Mouse (Mus musculus) CD8-positive naive resting alpha-beta T cell, adult 2 months (primary cell): Measurements from ENCODE around the gene Sptb.

Experiments used
- DNase-seq, 2 experiments: peaks; one replicate each; pipeline ENCODE4 v3.0.0; 2022; ENCODE audit warnings: low read depth in 2 of 2, low spot score in 2 of 2

The Sptb gene

DNA sequence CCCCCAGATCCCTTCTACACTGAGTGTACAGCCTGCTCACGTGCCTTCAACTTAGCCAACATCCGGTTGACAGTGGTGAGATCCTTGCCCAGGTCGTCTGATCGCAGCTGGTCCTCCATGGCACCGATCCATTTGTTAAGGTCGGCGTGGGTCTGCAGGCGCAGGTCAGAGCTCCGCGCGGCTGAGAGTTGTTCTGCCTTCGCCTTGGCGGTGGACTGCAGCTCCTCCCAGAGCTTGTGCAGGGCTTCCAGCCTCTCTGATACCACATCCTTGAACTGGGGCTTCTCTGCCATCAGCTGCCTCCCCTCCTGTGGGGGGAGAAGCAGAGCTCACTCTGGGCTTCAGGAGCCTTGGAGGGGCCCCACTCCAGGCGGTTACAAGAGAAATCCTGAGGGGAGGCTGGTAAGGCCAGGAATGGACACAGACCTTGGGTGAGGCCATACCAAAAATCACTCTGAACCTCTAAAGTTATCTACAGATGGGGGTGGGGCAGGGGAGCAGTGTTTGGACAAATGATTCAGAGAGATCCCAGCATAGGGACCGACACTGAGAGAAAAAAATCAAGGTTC lies 101.3 kb downstream of the Sptb start:
- no peak for DNase-seq

DNA sequence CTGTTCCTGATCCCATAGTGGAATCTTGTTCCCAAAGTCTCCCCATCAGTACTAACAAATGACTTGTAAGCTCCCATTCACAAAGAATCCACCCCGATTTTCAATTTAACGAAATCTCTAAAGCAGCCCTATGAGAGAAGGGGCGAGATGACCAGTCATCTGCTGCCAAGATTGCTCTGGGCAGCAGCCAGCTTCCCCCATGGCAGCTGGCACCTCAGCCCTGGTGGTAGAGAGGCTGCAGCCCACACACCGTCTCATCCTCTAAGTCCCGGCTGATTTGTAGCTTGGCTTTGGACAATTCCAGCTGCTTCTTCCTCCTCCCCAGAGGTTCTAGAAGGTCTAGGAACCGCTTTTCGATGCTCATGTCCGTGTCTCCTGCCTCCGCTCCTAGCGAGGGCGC lies 102.1 kb downstream of the Sptb start:
- no peak for DNase-seq

DNA sequence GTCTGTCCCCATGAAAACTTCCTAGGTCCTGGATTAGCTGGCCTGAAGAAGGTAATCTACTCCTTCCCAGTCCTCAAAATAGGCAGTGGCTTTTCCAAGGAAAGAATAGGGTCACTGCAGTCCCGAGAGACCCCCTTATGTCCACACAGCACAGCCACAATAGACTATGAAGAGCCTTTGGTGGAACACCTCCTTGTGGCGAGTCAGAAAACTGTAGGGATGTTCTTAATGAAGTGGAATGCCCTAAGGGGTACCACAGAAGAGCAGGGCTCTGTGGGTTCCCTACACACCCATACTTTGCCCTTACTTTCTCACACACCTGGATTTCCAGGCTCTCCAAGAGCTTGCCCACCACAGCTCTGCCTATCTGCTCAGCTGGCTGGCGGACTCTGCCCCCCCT lies 104.5 kb downstream of the Sptb start:
- DNase-seq = no peak

DNA sequence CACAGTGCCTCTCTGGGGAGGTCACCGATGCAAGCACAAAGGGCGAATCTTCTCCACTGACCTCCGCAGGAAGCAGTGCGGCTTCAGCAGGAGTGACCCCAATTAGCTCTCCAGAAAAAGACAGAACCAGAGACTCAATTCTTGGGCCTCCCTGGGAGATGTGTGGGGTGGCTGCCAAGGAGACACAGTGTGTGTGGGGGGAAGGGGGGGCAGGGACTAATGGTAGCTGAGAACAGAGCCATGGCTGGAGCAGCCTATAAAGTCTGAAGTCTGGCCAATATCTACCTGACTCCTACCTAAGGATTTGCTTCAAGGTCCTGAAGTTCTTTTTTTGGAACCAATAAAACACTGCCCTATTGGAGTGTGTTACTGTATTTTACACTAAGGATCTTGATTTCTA lies 105.8 kb downstream of the Sptb start:
- no peak for DNase-seq

DNA sequence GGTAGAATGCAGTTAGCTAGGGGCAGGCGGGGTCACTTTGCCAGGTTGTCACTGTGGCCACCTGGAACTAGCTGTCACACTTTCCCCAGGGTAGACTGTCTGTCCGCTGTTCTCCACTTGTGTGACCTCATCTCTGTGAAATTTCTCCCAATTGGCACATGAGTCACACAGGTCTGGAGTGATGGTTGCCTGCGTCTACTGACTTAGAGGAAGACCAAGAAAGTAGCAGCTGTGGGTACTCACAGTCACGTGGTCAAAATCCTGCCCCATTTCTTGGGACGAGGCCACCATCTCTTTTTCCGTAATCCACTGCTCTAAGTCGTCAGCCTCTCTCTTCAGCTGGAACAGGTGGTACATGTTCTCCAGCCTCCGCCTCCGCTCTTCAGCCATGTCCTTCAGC lies 106.6 kb downstream of the Sptb start:
- no peak for DNase-seq

DNA sequence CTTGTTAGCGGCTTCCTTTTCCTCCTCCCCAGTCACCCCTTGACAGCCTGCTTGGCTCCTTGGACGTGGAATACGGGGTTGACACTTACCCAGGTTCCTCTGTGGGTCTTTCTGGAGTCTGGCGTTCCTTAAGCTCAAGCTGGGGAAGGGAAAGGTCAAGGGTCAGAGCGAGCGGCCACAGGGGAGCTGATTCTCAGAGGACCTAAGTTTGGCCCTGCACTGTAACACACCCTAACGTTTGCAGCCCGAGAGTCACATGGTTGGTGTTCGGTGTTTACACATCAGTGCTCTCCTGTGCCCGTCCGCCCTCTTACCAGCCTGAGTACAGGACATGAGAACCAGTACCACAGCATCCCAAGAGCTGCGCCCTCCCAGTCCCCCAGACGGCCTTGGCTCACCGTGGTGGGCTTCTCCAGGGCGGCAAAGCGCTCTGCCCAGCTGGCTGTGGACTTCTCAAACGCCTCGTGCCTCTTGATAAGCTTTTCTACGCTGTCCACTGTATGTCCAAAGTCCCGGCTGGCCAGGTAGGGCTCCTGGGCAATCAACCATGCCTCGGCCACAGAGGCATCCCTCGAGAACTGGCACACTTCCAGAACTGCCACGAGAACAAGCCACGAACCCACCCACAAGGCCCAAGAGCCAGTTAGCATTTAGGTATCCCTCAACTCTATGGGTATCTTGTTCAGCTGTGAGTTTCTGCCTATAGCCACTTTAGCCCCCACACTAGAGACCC lies 112.0 kb downstream of the Sptb start:
- DNase-seq = no peak

DNA sequence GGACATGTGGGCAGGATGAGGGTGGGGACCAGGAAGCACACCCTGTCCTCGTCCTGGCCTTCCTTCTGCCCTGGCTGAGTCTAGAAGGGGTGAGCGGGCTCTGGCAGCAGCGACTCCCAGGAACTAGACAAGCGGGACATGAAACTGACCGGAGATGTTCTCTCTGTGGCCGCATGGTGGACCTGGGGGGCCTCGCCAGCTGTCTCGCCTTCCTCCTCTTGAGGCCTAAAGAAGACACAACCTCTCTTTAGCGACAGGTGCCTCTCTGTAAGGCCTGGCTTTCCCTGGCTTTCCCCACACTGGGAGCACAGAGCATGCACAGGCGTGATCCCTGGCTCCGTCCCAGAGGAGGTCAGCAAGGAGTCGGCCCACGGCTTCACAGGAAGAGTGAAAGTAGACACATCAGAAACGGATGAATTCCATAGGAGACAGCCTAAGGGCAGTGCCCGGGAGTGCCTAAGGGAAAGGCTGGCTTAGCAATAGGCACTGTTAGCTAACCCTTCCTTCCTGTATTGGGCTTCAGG lies 112.7 kb downstream of the Sptb start:
- DNase-seq = no peak

DNA sequence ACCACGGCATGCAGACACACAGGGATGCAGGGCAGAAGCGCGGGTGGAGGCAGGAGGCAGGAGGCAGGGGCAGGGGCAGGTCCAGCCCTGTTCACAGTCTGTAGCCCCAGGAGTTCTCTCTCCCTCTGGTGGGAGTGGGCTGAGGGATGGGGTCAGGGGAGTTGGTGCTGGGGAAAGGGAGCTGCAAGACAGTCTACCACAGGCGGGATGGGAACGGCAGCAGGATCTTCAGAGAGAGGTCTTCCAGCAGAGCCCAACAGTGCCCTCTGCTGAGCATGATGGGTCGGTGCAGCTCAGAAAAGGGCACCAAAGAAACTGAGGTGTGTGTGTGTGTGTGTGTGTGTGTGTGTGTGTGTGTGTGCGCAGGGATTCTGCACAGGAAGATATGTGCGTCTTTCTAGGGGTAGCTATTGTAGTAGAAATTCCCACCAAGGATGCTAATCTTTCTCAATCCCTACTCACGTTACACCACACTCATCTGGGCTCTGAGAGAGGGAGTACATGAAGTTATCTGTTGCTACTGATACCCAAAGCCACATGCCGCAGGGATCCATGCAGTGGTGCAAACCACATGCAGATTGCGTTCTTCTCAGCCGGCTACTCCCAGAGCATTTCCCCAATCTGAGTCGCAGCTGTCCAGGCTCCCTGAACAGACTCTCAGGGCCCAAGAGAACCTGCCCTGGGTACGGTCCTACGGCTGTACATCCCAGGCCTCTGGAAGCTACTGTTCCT lies 113.9 kb downstream of the Sptb start:
- peak; percentile 41 to 53 for DNase-seq

DNA sequence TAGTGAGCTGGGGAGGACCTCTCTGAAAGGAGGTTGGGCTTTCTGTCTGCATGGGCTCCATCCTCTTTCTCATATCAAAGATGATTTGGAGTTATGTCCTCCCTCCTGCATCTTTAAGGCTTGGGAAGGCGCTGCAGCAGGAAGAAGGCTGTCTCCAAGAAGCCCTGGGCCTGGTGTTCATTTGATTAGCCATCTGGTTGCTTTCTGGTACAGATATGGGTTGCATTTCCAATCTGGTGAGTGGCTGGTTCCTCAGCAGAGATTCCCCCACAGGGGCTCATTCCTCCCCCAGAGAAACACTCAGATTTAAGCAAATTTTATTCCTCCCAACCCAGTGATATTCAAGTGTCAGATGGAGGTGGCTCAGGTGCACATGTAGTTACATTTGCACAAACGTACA lies 114.5 kb downstream of the Sptb start:
- DNase-seq = no peak

DNA sequence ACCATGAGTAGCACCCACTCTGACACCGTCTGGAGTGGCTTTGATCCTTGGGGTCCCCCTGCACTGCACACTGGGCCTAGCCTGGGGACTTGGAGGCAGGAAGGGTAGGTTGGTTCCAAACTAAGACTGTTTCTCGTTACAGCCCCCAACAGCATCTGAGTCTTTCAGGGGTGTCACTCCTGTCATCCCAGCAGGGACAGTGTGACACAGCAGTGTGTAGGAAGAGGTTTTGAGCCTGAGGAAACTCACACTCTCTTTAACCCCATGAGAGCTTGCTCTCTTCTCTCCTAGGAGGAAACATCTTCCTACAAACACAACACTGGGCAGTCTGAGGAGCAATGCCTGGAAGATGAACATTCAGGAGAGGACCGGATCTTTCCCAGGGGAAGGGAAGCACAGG lies 115.8 kb downstream of the Sptb start:
- no peak for DNase-seq

DNA sequence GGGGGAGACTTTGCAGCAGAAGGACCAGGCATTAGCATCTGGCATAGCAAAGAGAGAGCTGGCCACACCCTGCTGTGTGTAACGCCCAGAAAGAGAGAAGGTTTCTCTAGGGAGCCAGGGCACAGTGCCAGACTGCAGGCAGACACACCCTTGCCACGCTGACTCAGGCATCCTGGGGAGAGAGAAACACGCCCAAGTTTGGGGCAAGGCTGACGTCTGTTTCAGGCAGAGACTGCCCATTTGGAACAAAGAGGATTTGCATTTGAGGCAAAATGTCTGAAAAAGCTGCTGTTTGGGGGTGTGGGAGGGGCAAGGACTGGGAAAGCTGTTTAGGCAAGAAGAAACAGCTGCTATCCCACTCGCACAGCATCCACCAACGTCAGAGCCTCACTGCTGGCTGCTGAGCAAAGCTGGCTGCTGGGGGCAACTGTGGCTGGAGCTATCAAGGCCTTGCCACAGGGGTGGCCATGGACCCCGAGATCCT lies 116.5 kb downstream of the Sptb start:
- no peak for DNase-seq

DNA sequence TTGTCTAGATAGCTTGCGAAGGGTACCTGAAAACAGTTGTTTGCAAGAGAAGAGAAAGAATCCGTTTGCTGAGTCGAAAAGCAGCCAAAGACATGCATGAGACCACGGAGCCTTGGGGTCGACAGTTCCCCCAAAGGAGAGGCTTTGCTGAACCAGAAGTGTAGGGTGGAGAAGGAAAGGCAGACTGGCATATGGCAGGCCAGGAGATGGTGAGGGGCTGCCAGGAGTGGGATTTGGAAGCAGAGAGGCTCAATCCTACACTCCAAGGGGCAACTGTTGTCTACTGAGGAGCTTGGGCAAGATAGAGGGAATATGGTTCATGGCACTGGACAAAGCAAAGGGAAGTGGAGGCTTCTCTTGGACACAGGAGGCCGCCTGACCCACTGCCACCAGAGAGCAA lies 117.1 kb downstream of the Sptb start:
- no peak for DNase-seq

DNA sequence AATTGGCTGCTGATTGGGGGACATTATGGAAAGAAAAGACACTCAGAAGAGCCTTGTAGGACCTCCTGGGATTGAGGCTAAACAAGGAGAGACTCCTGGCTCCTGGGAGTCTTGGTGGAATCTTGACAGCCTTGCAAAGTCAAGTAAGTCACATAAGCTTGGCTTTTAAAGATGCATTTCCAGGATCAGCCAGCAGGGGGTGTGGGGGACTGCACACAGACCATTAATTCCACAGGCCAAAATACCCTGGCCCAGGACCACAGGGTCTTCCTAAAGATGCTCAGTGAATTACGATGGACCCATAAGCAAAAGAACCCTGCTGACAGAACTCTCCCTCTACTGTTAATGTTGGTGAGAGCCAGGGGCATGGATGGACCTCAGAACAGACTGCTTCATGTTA lies 118.1 kb downstream of the Sptb start:
- peak; percentile 13 to 37 for DNase-seq

DNA sequence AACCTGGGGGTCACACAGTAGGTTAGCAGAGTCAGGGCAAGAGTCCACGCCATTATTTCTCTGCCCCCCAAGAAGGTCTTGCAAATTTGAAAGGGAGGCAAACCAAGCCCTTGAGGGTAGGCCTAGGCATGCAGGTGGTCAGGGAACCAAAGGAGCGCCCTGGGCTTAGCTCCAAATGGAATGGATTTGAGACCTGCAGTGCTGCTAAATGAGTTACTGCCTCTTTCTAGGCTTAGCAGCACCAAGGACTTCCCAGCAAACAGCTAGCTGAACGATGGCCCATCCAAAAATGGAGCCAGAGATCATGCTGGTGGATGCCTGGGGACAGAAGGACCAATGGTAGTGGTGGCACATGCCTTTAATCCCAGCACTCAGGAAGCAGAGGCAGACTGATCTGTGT lies 119.3 kb downstream of the Sptb start:
- no peak for DNase-seq

DNA sequence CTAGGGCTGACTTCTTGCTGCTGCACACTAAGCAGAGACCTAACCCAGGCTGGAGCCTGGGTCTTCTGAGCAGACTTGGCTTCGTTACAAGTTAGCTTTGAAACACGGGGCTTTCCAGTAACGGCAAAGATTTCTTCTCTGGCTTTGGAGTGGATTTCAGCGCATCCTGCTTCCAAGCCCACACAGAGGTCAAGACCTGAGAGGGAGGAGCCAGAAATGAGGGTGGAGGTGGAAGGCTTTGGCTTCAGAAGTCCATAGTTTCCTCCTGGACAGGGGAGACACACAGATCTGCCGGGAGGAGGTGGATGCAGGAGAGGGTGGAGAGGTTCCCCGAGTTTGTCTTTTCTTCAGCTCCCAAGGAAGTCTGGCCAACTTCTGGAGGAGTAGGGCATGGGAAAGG lies 120.8 kb downstream of the Sptb start:
- no peak for DNase-seq

DNA sequence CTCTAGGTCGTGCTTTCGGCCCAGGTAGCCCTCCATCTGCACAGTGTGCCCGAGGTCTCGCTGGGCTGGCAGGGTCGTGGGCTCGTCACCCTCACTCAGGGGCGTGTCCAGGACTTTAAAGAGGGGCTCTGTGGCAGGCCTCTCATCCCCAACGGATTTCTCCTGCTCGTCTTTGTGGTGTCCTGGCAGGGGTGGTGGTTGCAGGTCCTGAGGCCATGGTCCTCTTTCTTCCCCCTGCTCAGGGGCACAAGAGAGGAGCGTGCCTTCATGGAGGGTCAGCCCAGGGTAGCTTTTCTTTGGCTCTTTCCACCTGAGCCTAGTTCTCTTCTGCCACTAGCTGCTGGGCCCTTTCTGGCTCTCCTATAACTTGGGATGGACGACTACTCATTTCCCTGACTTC lies 123.0 kb downstream of the Sptb start:
- no peak for DNase-seq

DNA sequence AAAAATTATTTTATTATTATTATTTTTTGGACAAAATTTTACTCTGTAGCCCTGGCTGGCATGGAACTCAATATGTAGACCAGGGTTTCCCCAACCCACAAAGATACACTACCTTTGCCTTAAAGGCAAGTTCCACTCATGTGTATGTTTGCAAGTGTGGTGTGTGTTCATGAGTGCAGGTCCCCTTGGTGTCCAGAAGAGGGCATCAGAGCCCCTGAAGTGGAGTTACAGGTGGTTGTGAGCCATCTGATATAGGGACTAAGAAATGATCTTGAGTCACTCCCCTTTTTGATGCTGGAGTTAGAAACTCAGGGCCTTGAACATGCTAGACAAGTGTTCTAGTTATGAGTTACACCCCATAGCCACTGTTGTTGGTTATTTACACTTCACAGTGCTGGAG lies 125.3 kb downstream of the Sptb start:
- DNase-seq = no peak

DNA sequence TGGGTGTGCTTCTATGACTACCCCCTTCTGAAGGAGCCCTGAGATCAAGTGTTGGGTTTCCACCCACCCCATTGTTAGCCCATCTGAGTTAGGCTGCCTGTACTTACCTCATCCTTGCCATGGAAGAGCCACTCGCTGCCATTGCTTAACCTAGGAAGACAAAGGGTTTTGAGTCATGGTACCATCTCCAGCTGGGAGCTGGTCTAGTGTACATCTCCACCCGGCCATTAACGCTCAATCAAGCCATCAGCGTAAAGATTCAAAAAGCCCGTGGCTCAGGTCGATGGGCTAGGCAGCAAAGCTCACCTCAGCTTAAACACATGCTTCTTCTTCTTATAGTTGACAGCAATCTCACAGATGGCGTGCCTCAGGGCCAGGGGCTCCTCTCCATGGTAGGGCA lies 126.9 kb downstream of the Sptb start:
- DNase-seq = no peak

DNA sequence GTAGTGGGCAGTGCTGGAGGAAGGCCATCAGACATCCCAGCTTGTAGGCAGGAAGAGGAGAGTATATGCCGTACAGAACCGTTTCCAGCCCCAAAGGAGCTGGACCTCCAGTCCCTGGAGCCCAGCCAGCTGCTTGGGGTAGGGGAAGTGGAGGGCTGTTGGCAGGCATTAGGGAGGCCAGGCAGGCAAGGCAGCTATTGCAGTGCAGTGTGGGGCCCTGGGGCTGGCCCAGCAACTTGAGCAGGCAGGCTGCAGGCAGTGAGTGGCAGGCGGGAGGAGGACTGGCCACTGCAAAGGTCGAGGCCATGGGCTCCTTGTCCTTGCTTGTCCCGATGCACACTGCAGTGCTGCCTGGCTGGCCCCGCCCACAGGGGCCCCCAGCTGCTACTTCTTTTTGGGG lies 127.5 kb downstream of the Sptb start:
- DNase-seq = no peak

DNA sequence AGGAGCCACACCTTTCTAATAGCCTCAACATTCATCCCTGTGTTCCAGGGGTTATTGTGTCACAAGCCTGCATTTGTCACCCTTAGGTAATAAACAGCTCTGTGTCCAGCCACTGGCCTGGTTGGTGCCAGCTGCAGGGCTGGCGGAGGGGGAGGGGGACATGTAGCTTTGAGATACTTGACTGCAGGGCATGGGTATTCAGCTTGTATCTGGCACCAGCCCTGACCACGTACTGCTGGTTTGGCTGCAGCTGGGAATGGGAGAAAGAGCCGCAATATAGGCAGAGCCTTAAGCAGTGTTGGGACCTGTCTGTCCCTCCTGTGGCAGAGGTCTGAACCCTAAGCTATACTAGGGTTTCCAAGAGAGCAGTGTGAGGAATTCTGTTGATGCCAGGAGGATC lies 128.2 kb downstream of the Sptb start:
- DNase-seq = no peak

DNA sequence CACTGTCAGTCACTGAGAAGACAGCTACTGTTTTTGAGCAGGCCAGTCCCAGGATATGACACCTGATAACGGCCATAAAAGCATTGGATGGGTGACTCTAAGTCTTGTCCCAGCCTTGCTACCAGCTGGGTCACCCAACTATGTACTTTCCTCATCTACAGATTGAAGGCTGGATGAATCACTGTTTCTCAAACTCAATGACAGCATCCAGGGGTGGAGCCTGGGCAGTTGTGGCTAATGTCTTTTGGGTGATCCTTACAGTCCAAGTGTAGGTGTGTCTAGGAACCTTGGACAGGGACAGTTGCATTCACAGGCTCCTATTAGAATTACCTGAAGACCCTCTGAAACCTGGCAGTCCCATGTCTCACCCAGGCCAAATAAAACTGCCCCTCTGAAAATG lies 130.5 kb downstream of the Sptb start:
- DNase-seq = no peak

DNA sequence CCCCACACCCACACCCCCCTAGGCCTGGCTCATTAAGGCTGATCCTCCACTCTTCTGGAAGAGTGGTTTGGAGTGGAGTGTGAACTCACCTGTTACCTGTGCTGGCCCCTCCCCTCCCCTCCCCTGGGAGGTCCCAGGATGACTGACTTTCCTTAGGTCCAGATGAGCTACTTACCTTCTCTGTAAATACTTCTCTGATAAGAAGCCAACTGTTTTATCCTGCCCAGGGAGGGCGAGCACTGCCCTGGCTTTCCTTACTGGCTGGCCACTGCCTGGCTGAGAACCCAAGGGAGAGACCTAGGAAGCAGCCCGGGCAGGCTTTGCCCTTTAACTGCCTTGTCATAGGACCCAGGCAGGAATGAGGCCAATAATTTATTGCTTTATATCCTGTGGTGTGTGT lies 131.9 kb downstream of the Sptb start:
- no peak for DNase-seq
